Mouse (Mus musculus) testis, adult 2 months (tissue): ENCODE data around the gene Paip2b.

Experiments used
- CTCF ChIP-seq: fragments of 200-500 bp; IDR thresholded peaks from 2 replicates; pipeline ENCODE4 v1.5.1; 2012; ENCODE audit warnings: low read depth, mild to moderate bottlenecking, inconsistent platforms, low read length, moderate library complexity; ENCODE audit not compliant: control insufficient read depth, insufficient read depth, insufficient replicate concordance
- POLR2A ChIP-seq: fragments of 200-500 bp; IDR thresholded peaks from 2 replicates; pipeline ENCODE4 v1.6.1; 2012; ENCODE audit warnings: low read depth, mild to moderate bottlenecking, inconsistent platforms, low read length, moderate library complexity; ENCODE audit not compliant: control insufficient read depth

DNA sequence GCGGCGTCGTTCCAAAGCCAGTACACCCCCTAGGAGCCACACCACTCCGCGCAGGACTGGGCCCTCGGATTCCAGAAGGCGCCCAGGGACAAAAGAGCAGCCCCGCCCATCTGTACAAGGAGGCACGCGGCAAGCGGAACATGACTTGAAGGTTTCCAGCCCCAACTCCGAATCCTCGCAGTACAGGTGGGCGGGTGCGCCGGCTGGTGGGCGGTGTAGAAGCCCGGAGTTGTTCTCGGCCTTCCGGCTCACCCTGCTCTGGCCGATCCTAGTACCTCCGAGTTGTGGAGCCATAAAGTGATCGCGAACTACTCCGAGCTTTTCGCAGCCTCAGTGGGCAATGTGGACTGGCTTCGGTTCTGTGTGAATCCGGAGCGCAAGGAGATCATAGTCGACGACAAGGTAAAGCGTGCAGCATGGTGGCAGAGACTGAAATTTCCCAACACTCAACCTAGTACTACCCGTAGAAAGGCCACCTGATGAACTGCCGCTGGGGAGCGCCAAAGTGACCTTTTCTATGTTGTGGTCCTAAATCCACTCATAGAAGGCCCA, 68.6 kb downstream of the Paip2b start:
- TF ChIP-seq CTCF (no peak), POLR2A (no peak)
